Mouse (Mus musculus): ENCODE data around the gene Pdhx. TPM values are rescaled to one million over a fixed set of nuclear protein-coding genes. Genes with fewer than 3 reads are reported as not detected.

Pdhx gene
- polyA plus RNA-seq, 1 experiment from 2014 or later, result 61.7 TPM

DNA sequence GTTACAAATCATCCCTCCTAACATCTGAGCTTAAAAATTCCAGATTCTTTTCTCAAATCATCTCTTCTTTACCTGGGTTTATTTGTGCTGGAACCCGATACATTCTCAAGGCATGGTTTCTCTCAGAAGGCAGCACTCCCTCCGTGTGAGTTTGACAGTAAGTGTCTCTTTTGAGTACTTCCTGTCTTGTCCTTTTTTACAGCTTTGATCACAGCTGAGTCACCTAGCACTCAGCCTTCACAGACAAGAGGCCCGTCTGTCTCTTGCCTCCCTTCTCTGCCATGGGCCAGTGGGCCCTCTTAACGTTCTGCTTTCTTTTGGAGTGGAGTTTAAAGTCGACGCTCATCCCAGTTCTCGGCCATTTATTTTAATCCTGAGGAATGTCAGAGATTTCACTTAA is 68.7 kb downstream of the Pdhx start:
- Histone ChIP-seq H3K4me2 (replicated peaks) (no peak overlapping the region), H3K4me1 (replicated peaks) (no peaks in the 10 kb centered on the region), H3K9me3 (no peaks in the 10 kb centered on the region), H3K4me3 (replicated peaks) (no peak overlapping the region), H3K36me3 (no peaks in the 10 kb centered on the region), H3K27me3 (no peaks in the 10 kb centered on the region), H3K9ac (replicated peaks) (no peak overlapping the region), H3K27ac (no peak overlapping the region)
- no peak for ATAC-seq
- 56% methylated on average over 7 of the region's 7 CpGs for WGBS

DNA sequence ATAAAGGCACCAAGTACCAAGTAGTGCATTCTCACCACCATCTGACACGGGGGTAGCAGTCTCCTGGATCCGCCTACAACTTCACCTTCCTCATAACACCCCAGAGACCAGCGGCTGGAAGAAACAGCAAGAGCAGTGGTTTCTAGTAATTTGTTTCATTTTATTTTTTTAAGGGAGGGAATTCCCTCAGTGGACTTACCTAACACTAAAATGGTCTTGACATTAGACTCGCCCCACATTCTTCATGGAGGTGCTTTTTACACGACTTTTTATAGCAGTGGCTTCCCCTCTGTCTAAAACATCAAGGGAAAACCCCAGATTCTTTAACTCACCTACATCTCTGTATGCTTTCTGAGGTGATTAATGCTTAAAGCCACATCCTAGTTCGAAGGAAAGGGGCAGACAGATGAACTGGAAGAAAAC is 74.1 kb downstream of the Pdhx start:
- no peak overlapping the region for H3K4me3 ChIP-seq (replicated peaks)
- no peak for ATAC-seq
- H3K27me3 ChIP-seq, result no peaks in the 10 kb centered on the region
- 84% methylated on average over 6 of the region's 6 CpGs for WGBS
- H3K36me3 ChIP-seq, result no peaks in the 10 kb centered on the region
- no peak overlapping the region for H3K27ac ChIP-seq
- peaks cover 11% of the 10 kb centered on the region for H3K4me1 ChIP-seq (replicated peaks)
- H3K9me3 ChIP-seq, result no peaks in the 10 kb centered on the region
- no peak overlapping the region for H3K4me2 ChIP-seq (replicated peaks)
- H3K9ac ChIP-seq (replicated peaks), result no peak overlapping the region

DNA sequence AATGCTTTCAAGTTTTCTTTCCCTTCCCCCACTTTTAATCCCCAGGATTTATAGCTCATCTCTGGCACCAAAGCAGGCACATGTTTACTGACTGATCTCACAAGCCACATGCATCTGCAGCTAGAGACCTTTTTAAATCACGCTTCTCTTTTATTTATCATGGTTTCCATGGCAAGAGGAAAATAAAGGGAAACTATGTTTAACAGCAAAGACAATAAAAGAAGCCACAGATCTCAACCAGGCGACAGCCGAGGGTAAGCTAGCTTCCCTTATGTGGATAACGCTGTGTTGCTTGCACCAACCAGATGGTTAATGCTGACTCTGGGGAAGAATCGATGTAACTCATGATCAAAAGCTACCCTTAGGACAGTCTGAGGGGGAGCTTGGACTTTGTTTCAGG is 75.0 kb downstream of the Pdhx start:
- no peak for ATAC-seq
- no peak overlapping the region for H3K4me3 ChIP-seq (replicated peaks)
- no peak overlapping the region for H3K9ac ChIP-seq (replicated peaks)
- H3K27ac ChIP-seq, result no peak overlapping the region
- no peaks in the 10 kb centered on the region for H3K36me3 ChIP-seq
- H3K27me3 ChIP-seq, result no peaks in the 10 kb centered on the region
- H3K4me1 ChIP-seq (replicated peaks), result peaks cover 11% of the 10 kb centered on the region
- WGBS, result 6% methylated on average over 5 of the region's 5 CpGs
- H3K9me3 ChIP-seq, result no peaks in the 10 kb centered on the region
- no peak overlapping the region for H3K4me2 ChIP-seq (replicated peaks)

DNA sequence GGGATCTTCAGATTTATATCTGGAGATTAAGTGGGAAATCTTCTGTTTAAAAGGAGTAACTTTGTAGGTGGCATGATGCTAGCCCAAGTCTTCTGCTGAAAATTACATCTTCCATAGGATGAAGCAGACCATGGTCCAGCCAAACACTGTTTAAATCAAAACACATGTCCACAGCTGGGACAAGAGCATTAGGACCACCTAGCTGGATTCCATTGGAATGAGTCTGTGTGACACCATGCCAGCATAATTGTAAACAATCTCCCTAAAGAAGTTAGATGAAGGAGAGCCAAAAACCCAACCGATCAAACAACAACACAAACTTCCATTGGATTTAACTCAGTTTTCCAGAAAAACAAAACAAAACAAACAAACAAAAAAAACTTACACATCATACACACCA is 75.4 kb downstream of the Pdhx start:
- WGBS, result 80% methylated on average over 1 of the region's 1 CpGs
- no peak overlapping the region for H3K27ac ChIP-seq
- H3K27me3 ChIP-seq, result no peaks in the 10 kb centered on the region
- no peaks in the 10 kb centered on the region for H3K9me3 ChIP-seq
- H3K36me3 ChIP-seq, result no peaks in the 10 kb centered on the region
- H3K4me2 ChIP-seq (replicated peaks), result no peak overlapping the region
- ATAC-seq, result no peak
- H3K4me1 ChIP-seq (replicated peaks), result peaks cover 11% of the 10 kb centered on the region
- no peak overlapping the region for H3K4me3 ChIP-seq (replicated peaks)
- H3K9ac ChIP-seq (replicated peaks), result no peak overlapping the region

DNA sequence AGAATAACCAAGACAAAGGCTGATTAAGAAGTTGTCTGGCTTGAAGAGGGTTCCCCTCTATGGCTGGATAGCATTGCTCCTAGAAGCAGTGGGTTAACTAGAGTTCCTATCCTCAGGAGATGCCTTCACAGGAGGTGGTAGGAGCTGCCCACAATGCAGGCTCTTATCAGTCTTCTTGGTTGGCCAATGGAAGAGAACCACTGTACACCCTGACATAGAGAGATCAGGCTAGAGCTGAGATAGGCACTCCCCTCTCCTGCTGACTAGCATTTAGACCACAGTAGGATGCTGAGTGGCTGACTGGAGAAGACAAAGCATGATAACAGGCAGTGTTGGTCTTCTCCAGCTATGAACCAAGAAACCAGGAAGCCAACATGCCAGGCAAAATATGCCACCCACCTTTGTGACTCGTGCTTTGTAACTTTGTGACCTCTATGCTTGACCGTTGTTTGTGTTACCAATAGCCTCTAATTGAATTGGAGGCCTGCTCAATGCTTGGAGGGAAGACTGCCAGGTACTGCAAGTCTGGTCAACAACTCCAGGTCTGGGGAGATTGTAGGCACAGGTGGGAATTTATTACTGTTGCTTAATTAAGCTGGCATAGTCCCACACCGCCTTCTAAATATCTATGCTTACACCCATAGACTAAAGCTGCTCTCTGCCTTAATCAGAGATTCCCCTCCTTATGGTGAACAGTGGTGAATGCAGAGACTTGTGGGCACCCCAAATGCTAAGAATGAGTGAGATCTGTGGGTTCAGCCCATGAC is 79.3 kb downstream of the Pdhx start:
- WGBS, result 93% methylated on average over 3 of the region's 3 CpGs
- no peak overlapping the region for H3K4me2 ChIP-seq (replicated peaks)
- no peak overlapping the region for H3K9ac ChIP-seq (replicated peaks)
- H3K36me3 ChIP-seq, result no peaks in the 10 kb centered on the region
- H3K9me3 ChIP-seq, result no peaks in the 10 kb centered on the region; the same call in 1 of the 2 replicates
- no peaks in the 10 kb centered on the region for H3K27me3 ChIP-seq
- ATAC-seq, result no peak
- no peak overlapping the region for H3K4me3 ChIP-seq (replicated peaks)
- H3K4me1 ChIP-seq (replicated peaks), result peaks cover 9% of the 10 kb centered on the region
- H3K27ac ChIP-seq, result no peak overlapping the region

DNA sequence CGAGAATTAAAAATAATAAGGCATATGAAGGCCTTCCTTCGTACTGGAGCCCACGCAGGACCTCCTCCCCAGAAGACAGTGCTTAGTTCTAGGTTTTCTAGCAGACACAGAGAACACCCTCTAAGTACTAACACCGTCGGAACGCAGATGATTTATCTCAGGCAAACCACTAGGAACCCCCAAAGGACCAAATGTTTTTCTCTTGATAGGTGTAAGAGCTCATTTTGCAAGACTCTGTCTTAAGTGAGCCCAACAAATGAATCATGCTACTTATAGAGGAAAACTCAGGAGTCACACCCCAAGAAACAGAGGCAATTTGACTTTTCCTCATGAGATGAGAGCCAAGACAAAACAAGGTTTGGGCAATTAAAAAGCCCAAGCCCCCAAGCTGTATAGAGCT is 80.9 kb downstream of the Pdhx start:
- H3K36me3 ChIP-seq, result no peaks in the 10 kb centered on the region
- no peak for ATAC-seq
- no peaks in the 10 kb centered on the region for H3K27me3 ChIP-seq
- 92% methylated on average over 6 of the region's 6 CpGs for WGBS
- no peak overlapping the region for H3K4me3 ChIP-seq (replicated peaks)
- H3K9ac ChIP-seq (replicated peaks), result no peak overlapping the region
- no peak overlapping the region for H3K4me2 ChIP-seq (replicated peaks)
- no peak overlapping the region for H3K27ac ChIP-seq
- no peaks in the 10 kb centered on the region; the same call in 1 of the 2 replicates for H3K9me3 ChIP-seq
- no peaks in the 10 kb centered on the region for H3K4me1 ChIP-seq (replicated peaks)

DNA sequence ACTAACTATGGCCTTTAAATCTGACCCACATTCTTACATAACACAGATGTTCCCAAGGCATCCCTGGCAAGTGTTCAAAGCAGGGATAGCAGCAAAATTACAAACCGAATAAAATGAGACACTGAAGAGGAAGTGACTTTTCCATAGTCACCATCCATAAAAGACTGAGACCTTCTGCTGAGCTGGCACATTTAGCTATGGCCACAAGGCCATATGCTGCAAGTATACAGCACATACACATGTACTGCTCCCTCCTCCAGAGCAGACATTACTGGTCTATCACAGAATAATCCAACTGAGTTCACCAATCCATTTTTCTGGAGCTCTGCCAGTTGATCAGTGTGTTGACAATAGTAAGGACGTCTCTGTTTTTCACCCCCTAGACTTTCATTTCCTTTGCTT is 83.0 kb downstream of the Pdhx start:
- 84% methylated on average over 2 of the region's 2 CpGs for WGBS

DNA sequence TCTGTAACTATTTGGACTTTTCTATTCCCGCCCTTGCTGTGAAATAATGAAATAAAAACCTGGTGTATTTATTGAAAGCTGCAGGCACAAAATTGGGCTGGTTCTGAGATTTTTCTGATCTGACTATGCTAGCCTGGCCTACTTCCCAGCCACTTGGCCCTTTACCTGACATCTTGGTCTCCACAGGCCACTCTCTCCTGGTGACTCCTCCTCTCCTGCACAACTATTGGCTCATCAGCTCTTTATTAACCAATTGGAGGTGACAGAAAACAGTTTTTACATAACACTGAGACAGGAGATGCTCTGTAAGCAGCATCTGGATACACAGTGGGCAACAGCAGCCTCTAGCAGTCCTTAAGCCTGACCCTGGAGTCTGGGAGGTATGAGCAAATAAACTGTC is 83.9 kb downstream of the Pdhx start:
- Histone ChIP-seq H3K27me3 (no peaks in the 10 kb centered on the region), H3K9me3 (no peaks in the 10 kb centered on the region; the same call in 1 of the 2 replicates), H3K27ac (no peak overlapping the region), H3K36me3 (no peaks in the 10 kb centered on the region), H3K4me2 (replicated peaks) (no peak overlapping the region), H3K4me3 (replicated peaks) (no peak overlapping the region), H3K9ac (replicated peaks) (no peak overlapping the region), H3K4me1 (replicated peaks) (no peaks in the 10 kb centered on the region)
- 91% methylated on average over 1 of the region's 1 CpGs for WGBS
- no peak for ATAC-seq

More for the DNA sequence above, 83.0 kb downstream of the Pdhx start:
- no peak overlapping the region for H3K27ac ChIP-seq
- ATAC-seq, result no peak
- H3K4me1 ChIP-seq (replicated peaks), result no peaks in the 10 kb centered on the region
- H3K9me3 ChIP-seq, result no peaks in the 10 kb centered on the region; the same call in 1 of the 2 replicates
- H3K36me3 ChIP-seq, result no peaks in the 10 kb centered on the region
- no peak overlapping the region for H3K9ac ChIP-seq (replicated peaks)
- no peaks in the 10 kb centered on the region for H3K27me3 ChIP-seq
- H3K4me2 ChIP-seq (replicated peaks), result no peak overlapping the region
- H3K4me3 ChIP-seq (replicated peaks), result no peak overlapping the region

DNA sequence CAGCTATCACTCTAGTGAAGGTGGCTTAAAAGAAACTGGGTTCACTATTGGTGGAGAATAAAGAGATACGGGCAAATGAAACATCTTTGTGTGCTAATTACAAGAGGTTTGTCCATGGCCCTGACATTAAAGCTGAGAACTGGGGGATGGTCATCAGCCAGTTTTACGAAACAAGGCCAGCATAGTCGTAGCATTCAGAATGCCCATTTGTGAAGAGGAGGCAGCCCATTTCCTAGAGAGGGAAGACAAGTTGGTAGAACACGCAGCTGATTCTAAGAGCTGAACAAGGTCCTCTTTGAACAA is 85.7 kb downstream of the Pdhx start:
- no peak overlapping the region for H3K27ac ChIP-seq
- no peak overlapping the region for H3K4me3 ChIP-seq (replicated peaks)
- H3K36me3 ChIP-seq, result no peaks in the 10 kb centered on the region
- H3K4me2 ChIP-seq (replicated peaks), result no peak overlapping the region
- H3K4me1 ChIP-seq (replicated peaks), result no peaks in the 10 kb centered on the region
- no peak for ATAC-seq
- no peaks in the 10 kb centered on the region; the same call in 1 of the 2 replicates for H3K9me3 ChIP-seq
- H3K27me3 ChIP-seq, result no peaks in the 10 kb centered on the region
- 96% methylated on average over 4 of the region's 4 CpGs for WGBS
- no peak overlapping the region for H3K9ac ChIP-seq (replicated peaks)

DNA sequence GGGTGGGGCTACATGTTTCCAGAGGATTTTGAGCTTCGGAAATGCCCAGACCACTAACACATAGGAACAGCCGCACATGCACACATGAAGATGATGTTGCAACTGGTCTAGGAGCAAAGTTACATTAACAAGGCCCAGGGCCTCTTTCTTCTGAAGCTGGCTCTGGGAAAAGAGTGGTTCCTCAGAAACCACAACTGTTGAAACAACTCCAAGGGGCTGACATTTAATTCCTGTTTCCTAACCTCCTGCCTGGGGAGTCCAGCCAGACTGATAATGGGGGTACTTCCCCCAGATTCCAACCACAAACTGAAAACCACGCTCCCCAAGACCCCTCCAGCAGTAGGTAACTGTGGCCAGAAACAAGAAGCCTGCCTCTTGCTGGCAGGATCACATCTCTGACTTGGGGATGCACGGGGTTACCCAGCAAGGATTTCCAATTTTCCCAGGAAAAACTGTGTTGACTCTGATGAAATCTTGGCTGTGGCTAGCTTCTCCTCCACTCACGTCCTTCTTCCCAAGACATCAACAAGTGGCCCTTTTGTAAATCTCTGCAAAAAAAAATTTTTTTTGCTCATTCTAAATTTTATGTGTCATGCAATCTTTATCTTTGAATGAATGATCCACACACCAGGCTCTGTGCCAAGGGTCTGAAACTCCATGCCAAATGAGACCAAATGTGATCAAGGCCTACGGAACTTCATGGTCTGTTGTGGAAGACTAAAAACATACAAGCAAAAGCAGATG is 86.2 kb downstream of the Pdhx start:
- H3K4me1 ChIP-seq (replicated peaks), result no peaks in the 10 kb centered on the region
- no peak for ATAC-seq
- H3K4me3 ChIP-seq (replicated peaks), result no peak overlapping the region
- no peaks in the 10 kb centered on the region for H3K36me3 ChIP-seq
- no peak overlapping the region for H3K9ac ChIP-seq (replicated peaks)
- H3K27me3 ChIP-seq, result no peaks in the 10 kb centered on the region
- H3K27ac ChIP-seq, result no peak overlapping the region
- WGBS, result 92% methylated on average over 6 of the region's 6 CpGs
- H3K9me3 ChIP-seq, result no peaks in the 10 kb centered on the region; the same call in 1 of the 2 replicates
- H3K4me2 ChIP-seq (replicated peaks), result no peak overlapping the region

DNA sequence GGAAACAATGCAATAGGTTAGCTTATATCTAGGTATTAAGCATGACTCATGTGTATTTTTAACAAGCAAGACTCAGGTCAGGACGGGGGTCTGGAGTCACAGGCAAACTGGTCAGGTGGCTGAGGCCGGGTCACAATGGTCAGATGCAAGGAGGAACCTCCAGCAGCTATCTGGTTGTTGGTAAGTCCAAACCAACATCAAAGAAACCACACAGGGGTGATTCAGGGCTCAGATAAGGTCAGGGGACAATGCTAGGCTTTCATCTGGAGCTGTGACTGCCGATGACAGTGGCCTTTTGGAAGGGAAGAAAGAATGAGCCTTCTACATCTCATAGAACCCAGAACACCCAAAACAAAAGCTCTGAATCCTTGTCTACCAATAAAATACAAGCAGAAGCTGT is 86.9 kb downstream of the Pdhx start:
- no peak for ATAC-seq
- Histone ChIP-seq H3K9ac (replicated peaks) (no peak overlapping the region), H3K4me1 (replicated peaks) (no peaks in the 10 kb centered on the region), H3K4me2 (replicated peaks) (no peak overlapping the region), H3K27ac (no peak overlapping the region), H3K4me3 (replicated peaks) (no peak overlapping the region), H3K27me3 (no peaks in the 10 kb centered on the region), H3K9me3 (no peaks in the 10 kb centered on the region; the same call in 1 of the 2 replicates), H3K36me3 (no peaks in the 10 kb centered on the region)
- WGBS, result 83% methylated on average over 3 of the region's 3 CpGs

DNA sequence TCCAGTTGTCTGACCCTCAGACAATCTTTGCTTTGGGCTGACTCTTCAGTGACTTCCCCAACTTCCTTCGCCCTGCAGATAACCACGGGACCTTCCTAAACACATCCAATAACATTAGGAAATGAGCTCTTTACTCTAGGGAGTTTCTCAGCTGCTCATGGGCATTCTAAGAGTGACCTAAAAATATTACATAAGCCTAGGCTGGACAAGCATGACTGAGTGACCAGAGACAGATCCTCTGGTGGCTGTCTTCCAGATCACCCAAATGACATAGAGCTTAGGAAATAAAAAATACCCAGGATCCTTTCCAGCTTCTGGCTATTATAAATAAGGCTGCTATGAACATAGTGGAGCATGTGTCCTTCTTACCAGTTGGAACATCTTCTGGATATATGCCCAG is 90.5 kb downstream of the Pdhx start:
- Histone ChIP-seq H3K36me3 (no peaks in the 10 kb centered on the region), H3K27me3 (no peaks in the 10 kb centered on the region), H3K9me3 (no peaks in the 10 kb centered on the region), H3K4me3 (replicated peaks) (no peak overlapping the region), H3K4me2 (replicated peaks) (no peak overlapping the region), H3K9ac (replicated peaks) (no peak overlapping the region), H3K27ac (no peak overlapping the region), H3K4me1 (replicated peaks) (no peaks in the 10 kb centered on the region)
- WGBS, result 90% methylated on average over 2 of the region's 2 CpGs
- no peak for ATAC-seq

Data from midbrain, embryonic 13.5 days (tissue).